Mouse (Mus musculus) bone marrow, adult 2 months (tissue): Measurements from ENCODE around the gene Rasa2. TPM values are rescaled to one million over a fixed set of nuclear protein-coding genes. Genes with fewer than 3 reads are reported as not detected.

Source experiments
- H3K27ac ChIP-seq: fragments of 200-500 bp; 2 replicates; pipeline ENCODE4 v1.5.1; 2012; ENCODE audit warnings: low read depth, mild to moderate bottlenecking, control low read depth, inconsistent platforms, low read length; ENCODE audit not compliant: control insufficient read depth, poor library complexity, insufficient read depth
- H3K4me1 ChIP-seq: fragments of 200-500 bp; 2 replicates; pipeline ENCODE4 v1.6.1; 2011; ENCODE audit warnings: low read length; ENCODE audit not compliant: control insufficient read depth, insufficient read depth
- H3K4me3 ChIP-seq: fragments of 200-500 bp; replicated peaks from 2 replicates; pipeline ENCODE3; 2011; ENCODE audit warnings: mild to moderate bottlenecking, low read depth, low read length, control low read depth; ENCODE audit not compliant: control insufficient read depth
- CTCF ChIP-seq: fragments of 200-500 bp; IDR thresholded peaks from 2 replicates; pipeline ENCODE4 v1.5.1; 2011; ENCODE audit warnings: low read length, control low read depth; ENCODE audit not compliant: control insufficient read depth, insufficient read depth
- POLR2A ChIP-seq: fragments of 200-500 bp; IDR thresholded peaks from 2 replicates; pipeline ENCODE4 v1.6.1; 2011; ENCODE audit warnings: low read depth, mild to moderate bottlenecking, control low read depth, low read length, borderline replicate concordance; ENCODE audit not compliant: control insufficient read depth
- WGBS: fragments of 180-500 bp; shearing (Covaris S2); methylation state at CpG from one replicate; pipeline ENCODE4 v1.1.7; 2018; 5-methylcytosine and 5-hydroxymethylcytosine counted together
- polyA plus RNA-seq: library from polyadenylated mRNA; stranded (reverse); fragments of >200 nt; gene quantifications from 2 replicates; pipeline ENCODE4 v1.2.4, GENCODE M21; 2011; ENCODE audit warnings: low replicate concordance; ENCODE audit not compliant: missing spikeins, insufficient read depth, insufficient read length

Gene Rasa2
- polyA plus RNA-seq, 1 experiment, result 5.6 TPM

GRCm38 (mm10) chr9:96671249-96671648 lies 39.8 kb upstream of the Rasa2 start:
- WGBS, result 94% methylated on average over 12 of the region's 12 CpGs

GRCm38 (mm10) chr9:96669877-96670276 lies 38.5 kb upstream of the Rasa2 start:
- WGBS, result under 1% methylated on average over 15 of the region's 15 CpGs
- peak; percentile 90 for TF ChIP-seq CTCF
- TF ChIP-seq POLR2A, result peak; percentile 67
- no peaks in the 10 kb centered on the region for H3K4me1 ChIP-seq
- H3K4me3 ChIP-seq, result peak overlapping the region; percentile 61
- H3K27ac ChIP-seq, result no peak overlapping the region

More at GRCm38 (mm10) chr9:96671249-96671648, 39.8 kb upstream of the Rasa2 start:
- TF ChIP-seq POLR2A, result no peak
- no peak for TF ChIP-seq CTCF
- no peaks in the 10 kb centered on the region for H3K4me1 ChIP-seq
- no peak overlapping the region for H3K4me3 ChIP-seq
- no peak overlapping the region for H3K27ac ChIP-seq

GRCm38 (mm10) chr9:96668628-96669027 lies 37.2 kb upstream of the Rasa2 start:
- no peak overlapping the region for H3K4me3 ChIP-seq
- 47% methylated on average over 5 of the region's 5 CpGs for WGBS
- H3K4me1 ChIP-seq, result no peaks in the 10 kb centered on the region
- H3K27ac ChIP-seq, result no peak overlapping the region
- TF ChIP-seq POLR2A (no peak), CTCF (peak; percentile 83)

- 84% methylated on average over 10 of the region's 10 CpGs for WGBS
- TF ChIP-seq POLR2A, result no peak
- no peak for TF ChIP-seq CTCF
- H3K4me1 ChIP-seq, result no peaks in the 10 kb centered on the region
- no peak overlapping the region for H3K4me3 ChIP-seq
- no peak overlapping the region for H3K27ac ChIP-seq
Measured at GRCm38 (mm10) chr9:96660510-96661244, 29.3 kb upstream of the Rasa2 start.

- no peak overlapping the region for H3K27ac ChIP-seq
- no peak overlapping the region for H3K4me3 ChIP-seq
- H3K4me1 ChIP-seq, result no peaks in the 10 kb centered on the region
- 68% methylated on average over 2 of the region's 2 CpGs for WGBS
- no peak for TF ChIP-seq POLR2A
- no peak for TF ChIP-seq CTCF
Measured at GRCm38 (mm10) chr9:96659801-96660200, 28.4 kb upstream of the Rasa2 start.

- Histone ChIP-seq H3K27ac (no peak overlapping the region), H3K4me3 (no peak overlapping the region), H3K4me1 (peaks cover 7% of the 10 kb centered on the region; the same call in 1 of the 2 replicates)
- 22% methylated on average over 4 of the region's 4 CpGs for WGBS
- TF ChIP-seq POLR2A, result no peak
- TF ChIP-seq CTCF, result no peak
Measured at GRCm38 (mm10) chr9:96653538-96653937, 22.1 kb upstream of the Rasa2 start.

GRCm38 (mm10) chr9:96652763-96653162 lies 21.3 kb upstream of the Rasa2 start:
- no peak overlapping the region for H3K27ac ChIP-seq
- H3K4me1 ChIP-seq, result peaks cover 7% of the 10 kb centered on the region; the same call in 1 of the 2 replicates
- 21% methylated on average over 6 of the region's 6 CpGs for WGBS
- peak; percentile 40; the same call in 1 of the 2 replicates for TF ChIP-seq CTCF
- no peak for TF ChIP-seq POLR2A
- no peak overlapping the region for H3K4me3 ChIP-seq

GRCm38 (mm10) chr9:96650807-96651206 lies 19.4 kb upstream of the Rasa2 start:
- TF ChIP-seq POLR2A (no peak), CTCF (no peak)
- Histone ChIP-seq H3K4me1 (peaks cover 7% of the 10 kb centered on the region; the same call in 1 of the 2 replicates), H3K4me3 (no peak overlapping the region), H3K27ac (no peak overlapping the region)
- WGBS, result 8% methylated on average over 7 of the region's 7 CpGs

- Histone ChIP-seq H3K4me3 (no peak overlapping the region), H3K4me1 (peaks cover 9% of the 10 kb centered on the region; the same call in 1 of the 2 replicates), H3K27ac (no peak overlapping the region)
- WGBS, result 20% methylated on average over 9 of the region's 9 CpGs
- no peak for TF ChIP-seq CTCF
- TF ChIP-seq POLR2A, result no peak
Measured at GRCm38 (mm10) chr9:96649924-96650323, 18.5 kb upstream of the Rasa2 start.
